Mouse (Mus musculus) erythroid progenitor cell, adult 5-6 weeks (primary cell): ENCODE measurements around the gene Sun1. TPM values are rescaled to one million over a fixed set of nuclear protein-coding genes. Genes with fewer than 3 reads are reported as not detected.

Source experiments
- ATAC-seq: replicated peaks from 2 replicates; pipeline ENCODE4 v1.8.0; 2016; ENCODE audit warnings: moderate number of reproducible peaks, mild to moderate bottlenecking, moderate TSS enrichment, inconsistent platforms; ENCODE audit not compliant: poor library complexity, low FRiP score, severe bottlenecking
- total RNA-seq, 2 experiments: library from RNA; stranded (forward) in 1 of 2; stranded (reverse) in 1 of 2; fragments of 150-400 nt in 1 of 2; fragments of 186-747, 209-891 nt in 1 of 2; gene quantifications; 2 replicates each; pipeline versions ENCODE4 v1.2.3 to v1.2.4; 2015 to 2017; ENCODE audit warnings: low replicate concordance in 2 of 2

Gene Sun1
- total RNA-seq, 2 experiments from 2014 or later, result 77.5 to 99.6 TPM

- ATAC-seq, result no peak
These were observed 42.9 kb downstream of the Sun1 start for GRCm38 (mm10) chr5:139243384-139243783.

- no peak for ATAC-seq
These were observed 47.3 kb downstream of the Sun1 start for GRCm38 (mm10) chr5:139247767-139248166.

- no peak for ATAC-seq
These were observed 48.4 kb downstream of the Sun1 start for GRCm38 (mm10) chr5:139248846-139249245.

GRCm38 (mm10) chr5:139251279-139251678 is 50.8 kb downstream of the Sun1 start:
- no peak for ATAC-seq

- peak; percentile 23 for ATAC-seq
These were observed 51.3 kb downstream of the Sun1 start for GRCm38 (mm10) chr5:139251736-139252080.

GRCm38 (mm10) chr5:139252081-139252909 is 51.9 kb downstream of the Sun1 start, which contains the start of gene Get4:
Gene Get4, plus strand, starts transcription at chr5:139252324.
- ATAC-seq, result peak; percentile 81

GRCm38 (mm10) chr5:139252910-139253245 is 52.4 kb downstream of the Sun1 start:
- peak; percentile 82 for ATAC-seq

- ATAC-seq, result peak; percentile 74
These were observed 52.9 kb downstream of the Sun1 start for GRCm38 (mm10) chr5:139253301-139253741.

- ATAC-seq, result no peak
These were observed 54.5 kb downstream of the Sun1 start for GRCm38 (mm10) chr5:139254938-139255337.

- ATAC-seq, result no peak
These were observed 55.3 kb downstream of the Sun1 start for GRCm38 (mm10) chr5:139255777-139256176.

- ATAC-seq, result no peak
These were observed 55.9 kb downstream of the Sun1 start for GRCm38 (mm10) chr5:139256211-139256765.

- no peak for ATAC-seq
These were observed 56.8 kb downstream of the Sun1 start for GRCm38 (mm10) chr5:139257265-139257664.

- no peak for ATAC-seq
These were observed 57.4 kb downstream of the Sun1 start for GRCm38 (mm10) chr5:139257818-139258217.

GRCm38 (mm10) chr5:139258371-139259035 is 58.1 kb downstream of the Sun1 start:
- ATAC-seq, result no peak

- no peak for ATAC-seq
These were observed 59.4 kb downstream of the Sun1 start for GRCm38 (mm10) chr5:139259853-139260252.

- ATAC-seq, result no peak
These were observed 61.0 kb downstream of the Sun1 start for GRCm38 (mm10) chr5:139261403-139261802.

- ATAC-seq, result no peak
These were observed 67.2 kb downstream of the Sun1 start for GRCm38 (mm10) chr5:139267661-139268060.

GRCm38 (mm10) chr5:139270806-139271521 is 70.5 kb downstream of the Sun1 start:
- ATAC-seq, result no peak

GRCm38 (mm10) chr5:139271994-139272554 is 71.6 kb downstream of the Sun1 start:
- ATAC-seq, result no peak

- no peak for ATAC-seq
These were observed 76.8 kb downstream of the Sun1 start for GRCm38 (mm10) chr5:139277287-139277686.
